Mouse (Mus musculus): ENCODE data around the gene Dock9.

DNA sequence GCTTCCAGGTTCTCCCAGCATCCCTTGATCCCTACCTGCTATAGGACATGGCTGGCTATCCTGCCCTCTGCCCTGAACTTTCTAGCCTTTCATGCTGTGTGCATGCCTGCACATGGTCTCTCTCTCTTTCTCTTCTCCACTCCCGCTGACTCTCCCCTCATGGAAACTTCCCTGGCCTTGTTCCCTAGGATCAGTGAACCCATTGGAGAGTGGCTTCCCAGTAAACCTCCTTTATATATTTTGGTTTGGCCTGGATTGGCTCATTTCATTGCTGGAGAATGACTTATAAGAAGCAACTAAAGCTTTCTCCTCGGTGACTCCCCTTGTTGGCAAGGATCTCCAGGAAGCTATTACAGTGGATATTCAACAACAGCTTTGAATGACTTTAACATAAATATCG, 8.7 kb upstream of the Dock9 start:
- TF ChIP-seq USF1 (IDR thresholded peaks at IDR 0.05; ENCODE audit: low read depth) (no peak), CTCF (IDR thresholded peaks at IDR 0.05; ENCODE audit: control insufficient read depth, insufficient read depth, insufficient read length) (no peak), MYOG (IDR thresholded peaks at IDR 0.05; ENCODE audit: control insufficient read depth, extremely low read depth, insufficient read length) (no peak), CEBPB (IDR thresholded peaks at IDR 0.05; ENCODE audit: low read depth) (no peak)

All from C2C12 (cell line).